Mouse (Mus musculus): Measurements from ENCODE around the gene Bco1.

The Bco1 gene

DNA sequence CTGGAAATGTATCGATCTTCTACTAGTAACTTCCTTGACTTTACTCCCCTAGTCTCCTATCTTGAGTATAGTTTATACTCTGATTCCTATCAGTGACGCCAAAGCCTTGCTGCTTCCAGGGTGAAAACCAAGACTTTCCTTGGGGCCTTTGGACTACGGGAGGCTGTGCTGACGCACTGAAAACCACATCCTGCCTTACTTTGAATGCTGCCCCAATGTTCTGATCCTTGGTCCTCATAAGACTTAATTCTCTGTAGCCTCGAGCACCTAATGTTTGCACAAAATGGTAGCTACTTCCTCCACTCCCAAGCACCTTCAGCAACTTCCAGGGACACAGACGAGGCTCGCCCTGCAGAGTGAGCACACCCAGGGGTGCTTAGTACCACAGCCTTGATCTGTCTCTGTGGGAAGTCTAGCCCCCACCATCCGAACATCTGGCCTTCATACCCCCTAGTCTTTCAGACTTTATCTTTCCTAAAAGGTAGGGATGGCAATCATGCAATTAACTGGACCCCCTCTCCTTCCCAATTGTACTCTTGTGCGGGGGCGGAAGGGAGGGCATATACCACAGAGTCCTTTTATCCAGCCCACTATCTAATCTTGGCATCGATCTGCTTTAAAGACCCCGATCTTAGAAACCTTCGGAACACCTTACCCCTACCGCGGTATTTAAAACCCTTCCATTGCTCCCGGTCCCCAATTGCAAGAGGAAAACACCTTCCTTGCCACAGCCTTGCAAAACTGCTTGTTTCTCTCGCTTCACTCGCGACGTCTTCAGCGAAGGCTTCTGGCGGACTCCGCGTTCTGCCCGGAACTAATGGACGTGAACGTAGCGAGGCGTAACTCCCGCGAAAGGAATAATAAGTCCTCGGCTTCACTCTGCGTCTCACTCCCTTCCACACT is 61.5 kb downstream of the Bco1 start:
- DNase-seq: peak; percentile 17

DNA sequence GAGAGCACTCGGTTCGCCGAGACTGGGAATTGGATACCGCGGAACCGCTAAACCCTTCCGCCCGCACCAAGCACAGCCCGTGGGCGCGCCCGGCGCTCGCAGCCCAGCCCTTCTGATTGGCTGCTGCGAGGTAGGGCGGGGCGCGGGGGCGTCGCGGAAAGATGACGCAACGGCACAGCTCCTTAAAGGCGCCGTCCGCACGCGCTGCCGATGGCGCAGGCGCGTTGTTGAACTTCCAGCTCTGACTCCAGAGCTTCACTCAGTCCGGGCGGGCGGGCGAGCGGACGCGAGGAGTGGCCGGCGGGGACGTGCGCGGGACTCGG is 62.1 kb downstream of the Bco1 start:
- peak; percentile 97 for DNase-seq

DNA sequence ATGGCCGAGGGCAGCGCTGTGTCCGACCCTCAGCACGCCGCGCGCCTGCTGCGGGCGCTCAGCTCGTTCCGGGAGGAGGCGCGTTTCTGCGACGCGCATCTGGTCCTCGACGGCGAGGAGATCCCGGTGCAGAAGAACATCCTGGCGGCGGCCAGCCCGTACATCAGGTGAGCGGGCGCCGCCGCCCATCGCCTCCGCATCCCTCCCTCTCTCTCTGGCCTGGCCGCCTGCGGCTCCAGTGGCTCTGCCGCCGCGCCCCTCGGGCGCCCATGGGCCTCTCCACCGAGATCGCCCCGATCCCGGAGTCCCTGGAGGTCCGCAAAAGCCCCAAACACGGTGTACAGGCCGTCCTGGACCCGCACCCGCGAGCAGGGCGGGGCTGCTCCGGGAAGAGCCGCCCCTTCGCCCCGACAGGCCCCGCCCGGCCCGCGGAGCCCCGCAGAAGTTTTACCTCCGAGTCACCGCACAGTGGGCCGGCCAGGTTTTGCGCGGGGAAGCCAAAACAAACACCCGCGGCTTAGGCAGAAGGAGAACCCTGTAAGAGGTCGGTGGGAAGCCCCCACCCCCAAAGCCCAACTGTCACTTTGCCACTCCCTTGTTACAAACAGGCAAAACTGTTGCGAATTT is 62.6 kb downstream of the Bco1 start, which contains the start of gene Gan:
Gene Gan, plus strand, starts transcription at position 1 of the 627 bp plus-strand sequence.
- peak; percentile 42 for DNase-seq

DNA sequence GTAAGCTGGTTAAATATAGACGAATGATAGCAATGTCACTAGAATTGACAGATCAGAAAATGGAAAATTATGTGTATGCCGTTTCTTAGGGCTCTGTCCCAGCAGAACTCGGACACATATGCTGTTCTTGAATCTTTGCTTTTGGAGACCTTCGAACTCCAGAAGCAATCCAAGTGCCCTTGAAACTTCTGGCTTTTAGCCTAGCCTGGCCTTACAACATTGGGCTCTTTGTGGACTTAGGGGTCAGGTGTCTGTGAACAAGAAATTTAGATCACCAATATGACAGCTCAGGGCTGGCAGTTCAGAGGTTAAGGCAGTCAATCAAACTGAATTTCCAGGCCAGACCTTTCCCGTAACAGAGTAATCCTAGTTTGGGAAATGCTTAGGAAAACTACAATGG is 63.4 kb downstream of the Bco1 start:
- peak; percentile 68 for DNase-seq

DNA sequence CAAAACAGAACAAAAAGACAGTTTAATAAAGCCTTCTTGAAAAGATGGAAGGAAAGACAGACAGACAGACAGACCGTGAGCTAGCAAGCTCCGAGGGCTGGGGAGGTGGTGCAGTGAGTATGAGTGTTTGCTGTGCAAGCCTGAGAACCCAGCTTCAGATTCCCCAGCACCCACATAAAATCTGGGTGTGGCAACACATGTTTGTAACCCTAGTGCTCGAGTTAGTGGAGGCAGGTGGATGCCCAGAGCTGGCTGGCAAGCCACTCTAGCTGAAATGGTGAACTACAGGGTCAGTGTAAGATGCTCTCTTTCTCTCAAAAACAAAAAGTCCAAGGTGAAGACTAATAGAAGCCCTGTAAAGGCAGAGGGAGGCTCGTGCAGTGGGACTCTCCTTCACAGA is 69.3 kb downstream of the Bco1 start:
- DNase-seq: no peak

DNA sequence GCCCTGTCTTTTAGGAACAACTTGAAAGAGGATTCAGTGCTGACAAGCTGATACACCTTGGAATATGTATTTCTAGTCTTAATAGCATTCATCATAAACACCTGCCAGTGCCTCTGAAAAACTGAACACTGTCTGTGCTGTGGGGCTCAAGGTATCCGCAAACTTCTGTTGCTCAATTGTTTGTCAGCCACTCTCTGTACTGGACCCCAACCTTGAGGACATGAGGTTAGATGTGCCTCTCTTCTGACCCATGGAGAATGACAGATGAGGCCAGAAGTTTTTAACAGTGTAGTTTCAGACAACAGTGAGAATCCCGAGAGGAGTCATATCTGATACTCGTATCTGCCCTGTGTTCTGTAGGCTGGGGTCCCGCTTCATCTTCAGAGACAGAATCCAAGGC is 69.9 kb downstream of the Bco1 start:
- no peak for DNase-seq

DNA sequence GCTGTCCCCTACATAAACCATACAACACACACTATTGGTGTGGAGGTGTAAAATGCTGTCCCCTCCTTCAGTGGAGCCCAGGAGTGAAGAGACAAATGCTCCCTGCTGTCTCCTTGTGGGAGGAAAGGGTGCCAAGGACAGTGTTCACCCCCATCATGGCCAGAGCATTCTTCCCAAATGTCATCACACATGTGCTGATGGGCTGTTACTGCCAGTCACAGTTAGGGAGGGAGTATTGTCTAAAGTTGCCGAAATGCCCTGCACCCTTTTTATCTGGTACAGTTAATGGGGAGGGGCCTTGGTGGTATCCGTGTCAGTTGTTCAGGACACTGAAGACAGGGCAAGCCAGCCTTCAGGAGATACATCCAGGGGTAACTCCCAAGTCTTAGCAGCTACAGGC is 70.9 kb downstream of the Bco1 start:
- DNase-seq: no peak

DNA sequence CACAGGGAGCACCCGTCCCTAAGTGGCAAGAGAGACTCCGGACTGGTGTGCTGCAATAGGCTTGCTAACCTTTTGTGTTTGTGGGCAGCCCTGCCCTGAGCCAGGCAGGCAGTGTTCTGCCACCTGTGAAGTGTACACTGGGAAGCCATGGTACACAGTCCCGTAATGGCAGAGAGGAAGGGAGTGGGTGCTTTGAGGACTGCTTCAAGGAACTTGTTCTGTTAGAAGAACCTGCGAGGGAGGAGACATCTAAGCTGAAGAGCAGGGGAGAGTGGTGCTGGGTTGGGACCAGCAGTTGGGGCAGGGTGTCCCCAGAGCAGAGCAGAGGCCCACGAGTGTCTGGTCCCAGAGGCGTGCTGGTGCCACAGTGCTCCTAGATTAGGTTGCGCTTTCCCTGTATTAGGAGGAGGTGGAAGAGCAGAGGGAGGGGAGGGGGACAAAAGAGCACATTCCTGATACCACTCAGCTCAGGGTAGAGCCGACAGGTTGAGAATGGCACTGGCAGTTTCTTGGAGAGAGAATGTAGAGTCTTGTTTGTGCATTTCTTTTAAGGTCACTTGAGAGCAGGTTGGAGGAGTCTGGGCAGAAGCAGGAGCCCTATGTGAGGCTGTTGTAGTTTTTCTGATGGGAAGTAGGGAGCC is 71.7 kb downstream of the Bco1 start:
- no peak for DNase-seq

DNA sequence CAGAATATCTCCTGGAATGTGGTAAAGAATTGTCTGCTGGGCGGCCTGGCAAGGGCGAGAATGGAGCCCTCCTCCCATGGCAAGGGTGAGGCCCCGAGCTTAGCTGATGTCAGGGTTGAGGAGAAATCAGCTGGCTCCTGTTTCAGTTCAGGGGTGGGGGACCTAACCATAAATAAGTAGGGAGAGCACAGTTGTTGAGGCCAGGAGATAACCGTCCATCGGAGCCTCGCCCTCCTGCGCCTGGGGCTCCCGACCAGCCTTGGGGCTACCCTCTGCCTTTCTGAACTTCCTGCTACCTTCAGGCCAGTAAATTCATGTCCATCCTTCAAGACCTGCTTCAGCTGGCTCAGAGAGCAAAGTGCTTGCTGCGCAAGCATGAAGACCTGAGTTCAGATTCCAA is 72.7 kb downstream of the Bco1 start:
- no peak for DNase-seq

DNA sequence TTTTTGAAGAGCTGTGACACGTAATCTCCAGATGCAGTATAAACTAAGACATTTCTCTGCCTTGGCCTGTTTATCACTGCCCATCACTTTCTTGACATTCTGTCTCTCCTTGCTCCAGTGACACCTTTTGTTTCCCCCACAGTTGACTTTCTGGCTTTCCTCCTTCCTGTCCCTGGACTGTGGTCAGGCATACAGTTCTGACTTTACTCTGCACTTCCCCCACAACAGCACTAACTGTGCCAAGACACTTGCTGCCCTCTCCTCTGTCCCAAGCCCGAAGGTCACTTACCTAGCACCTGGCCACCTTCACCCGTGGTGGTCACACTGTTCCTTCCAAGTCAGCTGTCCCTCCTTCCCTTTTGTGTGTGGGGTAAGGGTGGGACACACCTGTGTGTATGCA is 76.2 kb downstream of the Bco1 start:
- peak; percentile 24 for DNase-seq

DNA sequence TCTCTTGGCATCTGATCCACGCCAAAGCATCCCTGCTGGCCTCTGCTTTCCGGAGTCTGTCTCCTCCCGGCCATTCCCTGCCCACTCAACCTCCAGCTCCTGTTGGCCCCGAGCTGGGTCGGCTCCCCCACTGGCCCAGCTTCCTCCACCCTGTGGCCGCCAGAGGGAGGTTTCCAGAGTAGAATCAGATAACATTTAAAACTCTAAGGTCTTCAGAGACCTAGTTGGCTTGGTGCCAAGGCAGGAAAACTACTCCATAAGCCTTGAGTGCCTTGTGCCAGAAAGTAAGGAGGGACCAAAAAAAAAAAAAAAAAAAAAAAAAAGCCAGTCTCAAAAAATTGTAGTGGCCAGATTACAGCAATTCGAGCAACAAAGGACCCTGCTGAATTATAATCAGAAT is 77.2 kb downstream of the Bco1 start:
- peak; percentile 31 for DNase-seq

DNA sequence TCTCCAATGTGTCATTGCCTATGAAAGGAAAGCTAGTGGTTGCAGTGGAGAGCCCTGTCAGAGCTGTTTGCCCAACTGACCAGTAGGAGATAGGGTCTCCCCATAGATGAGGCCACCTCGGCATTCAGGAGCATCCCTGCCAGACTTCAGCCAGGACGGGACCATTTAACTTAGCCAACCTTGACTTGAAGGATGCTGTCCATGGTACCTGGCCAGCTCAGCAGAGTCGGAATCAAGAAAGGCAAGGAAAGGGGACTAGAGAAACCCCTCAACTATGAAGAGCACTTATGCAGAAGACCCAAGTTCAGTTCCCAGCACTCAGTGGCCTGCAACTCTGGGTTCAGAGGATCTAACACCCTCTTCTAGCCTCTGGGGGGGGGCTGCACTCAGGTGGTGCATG is 78.0 kb downstream of the Bco1 start:
- no peak for DNase-seq

DNA sequence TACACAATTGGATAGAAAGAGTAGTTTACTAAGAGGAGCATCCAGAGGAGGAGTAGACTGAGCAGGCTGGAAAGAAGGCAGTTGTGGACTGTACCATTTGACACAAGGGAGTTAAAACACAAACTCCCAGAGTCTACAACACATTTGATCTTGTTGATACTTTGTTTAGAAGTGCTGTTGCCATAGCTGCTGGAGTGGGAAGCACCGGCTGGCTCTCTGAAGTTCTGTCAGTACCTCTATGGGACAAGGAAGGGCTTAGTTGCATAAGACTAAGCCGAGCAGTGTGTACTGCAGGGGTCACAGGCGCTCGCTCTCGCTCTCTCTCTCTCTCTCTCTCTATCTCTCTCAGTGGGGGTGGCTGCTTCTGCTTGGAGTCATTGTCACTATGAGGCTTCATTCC is 78.9 kb downstream of the Bco1 start:
- DNase-seq: no peak

DNA sequence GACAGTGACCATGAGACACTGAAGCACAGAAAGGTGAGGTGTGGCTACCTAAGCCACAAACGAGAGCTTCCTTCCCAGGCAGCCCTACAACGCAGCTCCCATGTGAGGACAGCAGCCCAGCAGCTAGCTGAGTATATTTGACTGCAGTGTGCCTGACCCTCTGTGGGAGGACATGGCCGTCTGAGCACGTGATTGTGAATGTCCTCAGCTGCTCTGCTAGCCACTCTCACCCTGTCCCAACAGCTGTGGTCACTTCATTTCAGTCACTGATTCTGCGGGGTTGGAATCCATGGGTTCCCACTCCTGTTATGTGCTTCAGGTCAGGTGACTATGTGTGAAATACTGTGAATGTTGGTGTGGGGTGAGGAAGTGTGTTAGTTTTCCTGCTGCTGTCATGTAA is 80.7 kb downstream of the Bco1 start:
- no peak for DNase-seq

DNA sequence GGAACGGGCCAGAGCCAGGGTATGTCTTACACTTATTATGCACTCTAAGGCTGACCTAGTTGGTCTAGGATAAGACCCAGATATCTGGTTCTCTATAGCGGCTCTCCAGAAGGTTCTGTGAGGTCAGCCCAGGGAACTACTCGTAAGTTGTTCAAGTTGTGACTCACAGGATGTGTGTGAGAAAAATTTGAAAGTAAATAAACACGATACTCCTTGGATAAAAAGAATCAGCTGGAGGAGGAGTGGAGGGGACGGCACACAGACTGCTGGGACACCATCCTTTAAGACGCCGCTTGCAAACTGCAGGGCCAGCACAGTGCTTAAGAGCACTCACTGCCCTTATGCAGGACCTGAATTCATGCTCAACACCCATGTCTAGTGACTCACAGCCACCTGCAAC is 81.6 kb downstream of the Bco1 start:
- DNase-seq: no peak

DNA sequence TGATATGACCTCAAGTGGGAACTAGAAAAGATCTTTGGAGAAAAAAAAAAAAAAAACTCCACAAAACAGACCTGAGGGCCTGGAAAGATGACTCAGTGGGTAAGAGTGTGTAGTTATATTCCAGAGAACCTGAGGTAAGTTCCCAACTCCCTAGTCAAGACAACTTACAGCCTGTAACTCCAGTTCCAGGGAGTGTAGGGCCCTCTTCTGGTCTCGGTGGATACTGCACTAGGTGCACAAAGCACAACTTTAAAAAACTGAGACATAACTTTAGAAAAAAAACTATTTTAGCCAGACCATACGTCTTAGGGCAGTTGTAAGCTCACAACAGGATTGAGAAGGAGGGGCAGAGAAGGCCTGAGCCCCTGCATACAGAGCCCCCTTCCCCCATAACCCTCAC is 82.4 kb downstream of the Bco1 start:
- DNase-seq: no peak

DNA sequence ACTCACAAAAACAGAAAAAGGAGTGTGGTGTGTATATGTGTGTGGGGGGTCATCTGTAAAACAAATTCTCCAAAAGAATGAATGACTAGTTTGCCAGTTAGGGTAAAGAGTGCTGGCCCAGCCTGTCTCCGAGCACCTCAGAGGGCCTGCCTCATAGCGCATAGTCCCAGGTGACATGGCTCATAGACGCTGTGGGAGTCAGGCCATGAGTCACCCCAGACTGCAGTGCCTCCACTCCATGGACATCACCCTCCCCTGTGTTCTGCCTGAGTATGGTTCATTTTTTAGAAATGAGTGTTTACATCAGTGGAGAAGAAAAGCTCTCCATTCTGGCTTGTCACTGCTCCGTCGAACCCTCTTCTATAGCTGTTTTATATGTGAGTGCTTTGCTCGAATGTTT is 83.0 kb downstream of the Bco1 start:
- DNase-seq: no peak

DNA sequence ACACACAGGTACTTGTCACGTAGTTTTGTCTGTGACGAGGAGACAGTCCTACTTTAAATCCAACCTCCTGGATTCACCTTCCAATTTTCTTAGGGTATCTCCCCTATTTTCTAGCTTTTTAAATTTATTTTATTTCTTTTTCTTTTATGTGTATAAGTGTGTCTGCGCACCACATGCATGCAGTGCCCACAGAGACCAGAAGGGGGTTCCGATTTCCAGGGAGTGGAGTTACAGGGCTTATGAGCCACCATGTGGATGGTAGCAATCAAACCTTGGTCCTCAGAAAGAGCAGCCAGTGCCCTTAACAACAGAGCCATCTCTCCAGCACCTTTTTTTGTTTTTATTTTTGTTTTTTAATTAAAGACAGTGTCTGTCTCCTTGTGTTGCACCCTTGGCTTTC is 87.1 kb downstream of the Bco1 start:
- DNase-seq: no peak

All from kidney, adult 9 months (tissue).